Mouse (Mus musculus) lung, postnatal 4 days (tissue): ENCODE results near the gene Spryd3.

Experiments used
- DNase-seq, 2 experiments: peaks; one replicate each; pipeline ENCODE4 v3.0.0; 2021

The Spryd3 gene

DNA sequence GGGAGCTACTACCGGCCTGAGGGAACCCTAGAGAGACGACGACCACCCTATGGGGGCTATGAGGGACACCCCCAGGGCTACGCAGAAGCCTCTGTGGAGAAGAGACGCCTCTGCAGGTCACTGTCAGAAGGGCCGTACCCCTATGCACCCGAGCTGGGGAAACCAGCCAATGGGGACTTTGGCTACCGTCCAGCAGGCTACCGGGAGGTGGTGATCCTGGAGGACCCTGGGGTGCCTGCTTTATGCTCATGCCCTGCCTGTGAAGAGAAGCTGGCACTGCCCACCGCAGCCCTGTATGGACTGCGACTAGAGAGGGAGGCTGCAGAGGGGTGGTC, 24.6 kb downstream of the Spryd3 start:
- DNase-seq: no peak

GRCm38 (mm10) chr15:102110701-102111494, 25.1 kb downstream of the Spryd3 start:
- DNase-seq: no peak

GRCm38 (mm10) chr15:102110271-102110670, 25.8 kb downstream of the Spryd3 start:
- no peak for DNase-seq

DNA sequence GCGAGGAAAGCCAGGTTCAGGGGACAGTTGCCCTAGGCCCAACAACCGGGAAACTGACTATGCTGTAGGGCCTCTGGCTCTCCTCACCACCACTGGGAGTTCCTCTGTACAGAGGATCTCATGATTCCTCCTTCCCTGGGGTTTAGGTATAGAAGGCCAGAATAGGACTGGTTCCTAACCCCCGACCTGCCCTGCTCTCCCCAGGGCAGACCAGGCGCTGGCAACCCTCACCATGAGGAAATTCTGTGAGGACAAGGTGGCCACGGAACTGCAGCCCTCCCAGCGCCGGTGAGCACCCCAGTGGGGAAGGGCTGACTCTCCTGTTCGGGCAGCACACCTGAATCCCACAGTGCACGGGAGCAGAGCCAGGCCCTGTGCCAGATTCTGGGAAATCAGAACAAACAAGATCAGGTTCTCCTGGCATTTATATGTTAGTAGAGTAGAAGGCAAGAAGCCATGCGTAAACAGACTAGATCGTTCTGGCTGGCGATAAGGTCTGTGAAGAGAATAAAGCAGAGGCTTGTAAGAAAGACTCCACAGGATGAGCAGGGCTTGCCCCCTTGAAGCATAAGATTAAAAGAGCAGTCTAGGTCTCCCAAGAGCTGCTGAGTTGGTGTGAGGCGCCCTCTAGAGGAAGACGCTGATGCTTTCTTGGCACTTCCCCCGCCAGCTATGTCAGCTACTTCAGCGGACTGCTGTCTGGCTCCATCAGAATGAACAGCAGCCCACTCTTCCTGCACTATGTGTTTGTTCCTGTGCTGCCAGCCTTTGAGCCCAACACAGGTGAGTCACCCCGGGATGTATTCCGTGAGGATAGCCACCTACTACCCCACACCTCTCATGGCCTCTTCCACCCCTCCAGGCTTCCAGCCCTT, 27.1 kb downstream of the Spryd3 start:
- peak; percentile 87 to 90 for DNase-seq

GRCm38 (mm10) chr15:102107689-102108573, 28.1 kb downstream of the Spryd3 start:
- DNase-seq: peak; percentile 58 to 81

DNA sequence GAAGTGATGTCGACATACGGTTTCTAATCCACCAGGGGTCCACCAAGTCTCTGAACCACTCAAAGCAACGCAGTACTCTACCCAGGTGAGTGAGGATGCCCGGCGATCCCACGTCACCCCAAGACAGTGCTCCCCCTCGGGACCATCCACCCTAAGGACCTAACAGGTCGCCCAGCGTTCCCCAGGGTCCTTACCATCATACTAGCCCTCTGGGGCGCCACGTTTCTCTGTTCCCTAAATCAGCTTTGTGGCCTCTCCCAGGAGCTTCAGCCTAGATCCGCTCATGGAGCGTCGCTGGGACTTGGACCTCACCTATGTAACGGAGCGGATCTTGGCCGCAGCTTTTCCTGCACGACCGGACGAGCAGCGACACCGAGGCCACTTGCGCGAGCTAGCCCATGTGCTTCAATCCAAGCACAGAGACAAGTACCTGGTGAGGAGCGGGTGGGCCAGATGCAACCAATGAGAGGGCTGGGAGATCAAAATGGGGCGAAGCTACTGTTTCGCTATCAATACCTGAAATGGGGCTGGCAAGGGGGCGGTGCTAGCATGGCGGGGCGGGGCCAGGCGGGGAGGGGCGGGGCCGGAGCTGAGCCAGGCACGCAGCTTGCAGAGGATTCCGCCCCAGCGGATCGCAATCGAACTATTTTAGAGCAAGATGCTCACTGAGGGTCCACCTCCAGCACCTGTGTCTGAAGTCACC, 29.1 kb downstream of the Spryd3 start:
- peak in 1 of 2 experiments; percentile 51 for DNase-seq

DNA sequence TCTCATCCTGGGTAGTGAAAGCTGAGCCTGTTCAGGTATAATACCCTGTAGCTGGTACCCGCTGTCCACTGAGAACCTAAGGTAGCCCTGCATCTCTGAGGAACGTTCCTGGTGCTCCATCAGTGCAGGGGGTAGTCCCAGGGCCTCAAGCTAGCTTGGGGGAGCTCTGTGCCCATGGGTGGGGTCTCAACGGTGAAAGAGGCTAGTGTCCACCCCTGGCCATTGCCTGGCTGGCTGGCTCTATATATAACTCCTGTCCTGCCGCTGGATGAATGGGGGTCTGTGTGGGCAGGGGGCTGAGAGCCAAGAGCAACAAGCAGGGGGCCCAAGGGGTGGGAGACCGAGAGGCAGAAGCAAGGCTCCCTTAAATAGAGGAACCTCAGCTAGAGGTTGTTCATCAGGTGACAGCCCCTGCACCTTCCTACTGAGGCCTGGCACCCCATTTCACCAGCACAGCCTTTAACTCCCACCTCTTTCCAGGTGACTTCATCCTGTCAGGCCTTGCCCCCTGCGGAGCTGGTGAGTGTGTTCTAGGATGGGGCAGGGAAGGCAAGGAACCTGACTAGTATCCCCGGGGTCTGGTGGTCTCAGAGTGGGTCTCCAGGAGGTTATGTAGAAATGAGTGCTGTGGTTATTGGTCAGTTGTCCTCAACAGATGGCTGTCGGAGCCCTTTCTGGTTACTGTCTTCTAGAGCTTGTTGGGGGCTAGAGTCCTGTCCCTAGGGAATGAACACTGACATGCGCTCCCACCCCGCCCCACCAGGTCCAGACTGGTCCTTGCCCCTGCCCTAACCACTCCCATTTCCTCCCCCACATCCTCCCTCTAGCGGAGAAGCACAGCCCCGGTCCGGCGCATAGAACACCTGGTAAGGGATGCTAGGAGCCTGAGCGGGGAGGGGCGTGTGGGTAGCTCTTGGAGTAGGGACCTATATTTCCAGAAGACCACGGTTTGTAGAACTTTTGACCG, 30.0 kb downstream of the Spryd3 start:
- DNase-seq: peak in 1 of 2 experiments; percentile 47

DNA sequence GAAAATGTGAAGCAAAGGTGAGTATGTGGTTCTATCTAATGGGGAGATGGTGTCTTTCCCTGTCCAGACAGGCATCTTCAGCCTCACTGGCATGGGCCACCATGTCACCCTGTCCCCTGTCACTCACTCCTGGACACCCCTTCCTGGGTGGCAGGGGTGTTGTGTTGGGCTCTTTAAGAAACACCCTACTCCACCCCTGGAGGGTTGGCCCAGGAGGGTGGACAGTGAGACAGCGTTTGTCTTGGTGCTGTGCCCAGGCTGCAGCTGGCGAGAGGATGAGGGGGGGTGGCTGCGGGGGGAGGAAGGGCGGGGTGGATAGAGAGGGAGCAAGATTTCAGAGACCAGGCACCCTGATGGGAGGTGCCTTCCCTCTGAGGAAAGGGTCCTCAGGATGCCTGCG, 30.7 kb downstream of the Spryd3 start:
- peak; percentile 82 to 89 for DNase-seq

GRCm38 (mm10) chr15:102103947-102104555, 32.0 kb downstream of the Spryd3 start:
- peak; percentile 78 to 92 for DNase-seq

DNA sequence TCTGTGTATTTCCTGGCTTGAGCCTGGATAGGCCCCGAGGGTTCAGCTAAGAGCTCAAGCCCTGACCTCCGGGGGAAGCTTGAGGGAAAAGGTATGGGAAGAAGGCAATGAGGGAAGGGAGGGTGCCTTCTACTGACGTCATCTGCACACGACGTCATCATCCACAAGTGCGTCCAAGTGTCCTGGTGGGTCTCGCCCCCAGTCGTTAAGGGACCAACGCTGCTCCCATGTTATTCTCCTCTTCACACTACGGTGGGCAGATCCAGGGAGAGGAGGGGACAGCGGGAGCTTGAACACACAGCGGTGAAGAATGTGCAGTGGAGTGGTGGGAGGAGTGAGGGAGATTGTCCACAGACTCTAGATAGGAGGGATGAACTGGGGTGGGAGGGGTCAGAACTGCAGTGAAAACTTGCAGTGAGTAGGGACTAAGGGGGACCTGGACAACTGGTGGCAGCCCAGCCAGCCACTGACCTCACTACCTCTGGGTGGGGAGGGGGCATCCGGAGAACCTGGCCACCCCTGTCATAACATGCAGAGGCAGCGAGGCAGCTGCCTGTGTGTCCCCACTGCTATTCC, 32.6 kb downstream of the Spryd3 start:
- DNase-seq: peak; percentile 71 to 76

DNA sequence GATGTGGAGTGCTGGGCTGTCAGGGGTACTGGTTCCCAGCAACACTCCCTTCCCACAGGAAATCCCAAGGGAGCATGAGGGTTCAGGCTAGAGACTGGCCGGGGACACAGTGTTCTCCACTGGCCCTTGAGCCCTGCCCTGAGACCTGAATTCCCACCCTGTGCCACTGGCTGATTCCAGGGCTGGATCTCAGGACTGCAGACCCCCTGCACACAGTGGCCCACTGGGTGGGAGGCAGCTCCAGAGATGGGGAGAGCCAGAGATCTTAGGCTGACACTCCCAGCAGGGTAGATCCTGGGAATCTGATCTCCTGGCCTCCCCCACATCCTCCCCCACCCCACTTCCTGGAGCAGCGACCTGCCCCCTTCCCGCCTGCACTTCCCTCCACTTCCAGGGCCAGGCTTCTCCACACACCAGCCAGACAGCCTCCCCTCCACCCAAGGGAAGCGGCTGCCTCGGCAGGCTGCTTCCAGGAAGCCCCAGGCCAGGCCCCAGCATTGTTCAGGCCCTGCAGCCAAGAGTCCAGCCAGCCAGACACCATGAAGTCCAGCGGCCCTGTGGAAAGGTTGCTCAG, 33.4 kb downstream of the Spryd3 start:
- peak; percentile 81 to 89 for DNase-seq

DNA sequence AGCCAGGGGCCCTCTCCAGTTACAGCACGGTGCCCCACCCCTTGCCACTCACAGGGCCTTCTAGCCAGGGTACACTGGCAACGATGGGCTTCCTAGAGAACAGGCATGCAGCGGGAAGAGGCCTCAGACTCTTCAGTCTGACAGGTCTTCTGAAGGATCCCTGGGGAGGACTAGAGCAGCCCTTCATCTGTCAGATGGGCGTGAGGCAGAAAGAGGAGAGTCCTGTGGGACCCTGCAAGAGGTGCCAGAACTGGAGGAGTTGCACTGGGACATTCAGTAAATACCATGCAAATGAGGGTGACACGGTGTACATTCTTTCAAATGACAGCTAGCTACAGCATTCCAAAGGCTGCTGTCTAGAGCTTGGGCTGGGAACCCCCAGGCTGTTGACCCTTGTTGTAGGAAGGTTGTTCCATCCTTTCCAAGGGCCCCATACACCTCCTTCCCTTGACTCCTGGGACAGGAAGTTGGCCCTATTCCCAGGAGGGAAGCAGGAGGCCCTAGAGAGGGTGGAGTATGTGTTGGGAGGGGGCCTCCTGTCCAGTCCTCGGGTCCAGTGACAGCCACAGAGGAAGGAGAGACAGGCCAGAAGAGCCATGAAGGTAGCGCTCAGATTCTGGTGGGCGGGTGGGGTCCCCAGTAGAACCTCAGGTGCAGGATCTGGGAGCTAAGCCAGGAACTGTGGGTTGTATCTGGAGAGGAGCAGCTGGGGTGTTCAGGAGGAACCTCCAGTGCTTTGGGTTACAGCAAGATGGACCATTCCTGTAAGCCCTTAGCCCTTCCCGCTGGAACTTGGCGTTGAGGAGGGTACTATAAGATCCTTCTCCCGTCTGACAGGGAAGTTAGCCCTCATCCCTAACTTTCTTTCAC, 34.1 kb downstream of the Spryd3 start:
- DNase-seq: peak; percentile 76 to 86

GRCm38 (mm10) chr15:102100996-102101671, 34.9 kb downstream of the Spryd3 start:
- peak; percentile 60 to 85 for DNase-seq

- DNase-seq: peak; percentile 86 to 92
Observed at GRCm38 (mm10) chr15:102100161-102100981, 35.7 kb downstream of the Spryd3 start, which contains the start of gene Tns2. Gene Tns2 (plus strand): TSS chr15:102100413.

- no peak for DNase-seq
Observed at GRCm38 (mm10) chr15:102099771-102100160, 36.3 kb downstream of the Spryd3 start.

DNA sequence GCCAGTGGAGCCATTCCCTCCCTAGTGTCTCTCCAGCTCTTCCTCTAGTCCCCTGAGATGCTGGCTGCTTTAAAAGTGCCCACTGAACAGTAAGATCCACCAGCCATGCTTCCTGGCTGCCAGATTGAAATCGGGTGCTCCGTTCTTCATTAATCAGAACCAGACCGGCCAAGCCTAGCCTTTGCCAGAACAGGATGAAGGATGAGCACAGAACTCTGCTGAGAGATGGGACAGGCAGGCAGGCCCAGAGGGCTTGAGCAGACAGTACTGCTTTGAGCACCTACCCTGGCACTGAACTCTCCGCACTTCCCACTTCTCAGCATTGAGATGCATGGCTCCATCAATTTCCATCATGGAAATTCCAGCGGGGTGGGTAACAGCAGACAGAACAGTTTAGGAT, 36.8 kb downstream of the Spryd3 start:
- no peak for DNase-seq

- no peak for DNase-seq
Observed at GRCm38 (mm10) chr15:102097991-102098555, 38.0 kb downstream of the Spryd3 start.
